Comparison of ENCODE assay signal across 8 mouse cellular contexts in genomic region chr19:14993344-14993743, GRCm38 (mm10).
"Had no signal": no experiment of that assay in that cellular context is flagged by ENCODE, and none has a peak within 500 bp of the region (broad histone marks: within the 10 kb centered on the region; RNA-seq: fewer than 3 reads in every experiment).

No protein-coding gene starts in this region.

- DNase-seq: kidney, adult 2 months; kidney, postnatal 10 days; kidney, postnatal 36 days; layer of hippocampus, postnatal 36 days; left cerebral cortex, postnatal 4 days; liver, postnatal 0 days; thymus, adult 18-20 months; thymus, postnatal 36 days had no signal
